Mouse (Mus musculus): ENCODE measurements around the gene Senp2.

Gene Senp2

DNA sequence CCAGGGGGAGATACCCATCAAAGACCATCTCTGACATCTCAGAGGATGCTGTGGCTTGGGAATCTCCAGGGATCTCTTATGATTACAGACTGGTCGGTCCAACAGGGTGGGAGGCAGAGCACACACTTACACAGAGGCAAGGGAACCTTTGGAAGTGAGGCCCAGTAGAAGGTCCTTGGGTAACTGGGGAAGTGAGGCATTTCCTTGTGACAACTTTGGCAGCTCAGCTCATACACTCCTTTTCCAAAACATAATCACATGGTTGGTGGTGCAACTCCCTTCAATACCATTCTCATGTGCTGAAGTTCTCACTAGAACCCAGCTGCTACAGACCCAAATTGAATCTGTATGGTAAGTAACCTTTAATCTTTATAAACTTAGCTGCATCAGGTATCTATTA, 86.5 kb downstream of the Senp2 start:
- DNase-seq (ENCODE audit: low spot score in 2 of 2), result no peak

DNA sequence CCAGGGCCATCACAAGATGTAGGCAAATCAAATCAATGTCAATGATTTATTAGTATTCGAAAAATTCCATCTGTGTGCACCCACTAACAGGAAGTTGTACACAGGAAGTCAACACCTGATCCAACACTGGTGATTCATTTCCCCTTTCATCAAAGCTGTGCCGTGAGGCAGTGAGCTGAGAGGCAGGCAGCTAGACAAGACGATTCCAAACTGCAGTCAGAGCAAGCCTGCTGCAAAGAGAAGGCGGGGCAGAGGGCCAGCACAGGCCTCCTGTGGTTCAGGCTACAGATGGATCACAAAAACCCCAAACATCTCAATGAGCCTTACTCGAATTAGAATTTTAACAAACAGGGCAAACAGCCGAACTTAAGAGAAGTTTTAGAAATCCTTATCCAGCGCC, 88.4 kb downstream of the Senp2 start:
- no peak for DNase-seq (ENCODE audit: low spot score in 2 of 2)
